Mouse (Mus musculus): ENCODE results near the gene 1500009C09Rik. TPM values are rescaled to one million over a fixed set of nuclear protein-coding genes. Genes with fewer than 3 reads are reported as not detected.

Gene 1500009C09Rik
- total RNA-seq, 1 experiment from 2014 or later, result not detected

Other genes starting within 250 kb of the 1500009C09Rik start
- 80.3 and 81.7 TPM in 2 replicates for gene Desi1, start 218.5 kb upstream of the 1500009C09Rik start, total RNA-seq (2021)
- gene Snu13, start 204.8 kb upstream of the 1500009C09Rik start, total RNA-seq (2021), result 83.1 and 99.8 TPM in 2 replicates
- not detected in 2 replicates for gene 4930407I10Rik, start 193.2 kb upstream of the 1500009C09Rik start, total RNA-seq (2021)
- gene Mei1, start 182.4 kb upstream of the 1500009C09Rik start, total RNA-seq (2021), result 2.8 and 4.3 TPM in 2 replicates
- gene Ccdc134, start 124.5 kb upstream of the 1500009C09Rik start, total RNA-seq (2021), result 11.2 and 11.3 TPM in 2 replicates
- 85.2 and 95.5 TPM in 2 replicates for gene Srebf2, start 105.2 kb upstream of the 1500009C09Rik start, total RNA-seq (2021)
- 0.24 and 0.48 TPM in 2 replicates for gene Shisa8, start 39.6 kb upstream of the 1500009C09Rik start, total RNA-seq (2021)
- 0.21 TPM in 1 of 2 replicates, not detected in the other for gene Tnfrsf13c, start 28.0 kb upstream of the 1500009C09Rik start, total RNA-seq (2021)
- gene Cenpm, start 7.6 kb upstream of the 1500009C09Rik start, total RNA-seq (2021), result 5.9 and 7.5 TPM in 2 replicates
- 3.0 and 4.3 TPM in 2 replicates for gene Sept3, start 22.5 kb downstream of the 1500009C09Rik start, total RNA-seq (2021)
- gene Wbp2nl, start 46.6 kb downstream of the 1500009C09Rik start, total RNA-seq (2021), result not detected in 2 replicates
- gene Naga, start 86.5 kb downstream of the 1500009C09Rik start, total RNA-seq (2021), result 71.5 and 75.4 TPM in 2 replicates
- gene Pheta2, start 86.5 kb downstream of the 1500009C09Rik start, total RNA-seq (2021), result 0.49 and 1.0 TPM in 2 replicates
- gene Smdt1, start 86.6 kb downstream of the 1500009C09Rik start, total RNA-seq (2021), result 176 and 192 TPM in 2 replicates
- 531 and 557 TPM in 2 replicates for gene Ndufa6, start 101.9 kb downstream of the 1500009C09Rik start, total RNA-seq (2021)
- 40.4 and 48.4 TPM in 2 replicates for gene Cyp2d22, start 127.9 kb downstream of the 1500009C09Rik start, total RNA-seq (2021)
- 0.27 TPM in 1 of 2 replicates, not detected in the other for gene Cyp2d11, start 141.6 kb downstream of the 1500009C09Rik start, total RNA-seq (2021)
- gene Cyp2d10, start 154.8 kb downstream of the 1500009C09Rik start, total RNA-seq (2021), result 0.55 and 9.2 TPM in 2 replicates
- gene Cyp2d9, start 181.0 kb downstream of the 1500009C09Rik start, total RNA-seq (2021), result 3.7 TPM in 1 of 2 replicates, not detected in the other